Mouse (Mus musculus) fibroblast of lung, adult 2 months (primary cell): ENCODE data around the gene Ptpn18.

Experiments
- DNase-seq: peaks from one replicate; pipeline ENCODE4 v3.0.0-alpha.2; 2011; ENCODE audit warnings: low read depth

Ptpn18 gene

GRCm38 (mm10) chr1:34465445-34465844, 5.9 kb downstream of the Ptpn18 start:
- DNase-seq, result no peak

DNA sequence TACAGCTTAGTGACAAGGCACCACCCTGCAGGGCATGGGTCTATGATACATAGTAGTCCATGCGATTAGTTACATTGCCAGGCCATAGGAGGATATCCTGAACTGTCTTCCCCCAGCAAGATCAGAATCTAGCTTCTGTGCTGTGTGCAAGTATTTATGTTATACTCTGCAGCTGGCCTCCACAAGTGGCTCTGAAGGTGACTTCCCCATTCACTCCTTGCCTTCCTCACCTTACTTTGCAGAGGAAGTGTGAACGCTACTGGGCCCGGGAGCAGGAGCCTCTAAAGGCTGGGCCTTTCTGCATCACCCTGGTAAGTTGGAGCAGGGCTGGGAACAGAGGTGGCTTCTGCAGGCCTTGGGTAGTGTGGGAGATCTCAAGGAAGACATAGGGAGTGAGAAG, 8.5 kb downstream of the Ptpn18 start:
- no peak for DNase-seq

DNA sequence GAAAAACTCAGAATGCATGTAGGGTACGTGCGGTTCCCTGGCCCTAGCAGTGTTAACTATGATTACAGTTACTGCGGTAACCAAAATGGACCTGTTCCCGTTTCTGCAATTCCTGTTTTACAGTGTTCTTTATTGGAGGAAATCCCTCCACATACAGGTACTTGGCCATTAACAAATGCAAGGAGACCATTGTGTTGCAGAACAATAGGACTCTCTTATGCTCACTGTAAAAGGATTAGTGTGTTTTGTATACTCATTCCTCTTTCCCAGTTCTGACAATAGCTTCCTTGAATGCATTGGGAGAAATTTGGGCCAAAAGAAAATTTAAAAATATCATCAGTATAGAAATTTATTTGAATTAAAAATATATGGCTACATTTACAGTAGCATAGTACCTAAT, 8.9 kb downstream of the Ptpn18 start:
- no peak for DNase-seq

GRCm38 (mm10) chr1:34469801-34470200, 10.2 kb downstream of the Ptpn18 start:
- DNase-seq, result no peak

DNA sequence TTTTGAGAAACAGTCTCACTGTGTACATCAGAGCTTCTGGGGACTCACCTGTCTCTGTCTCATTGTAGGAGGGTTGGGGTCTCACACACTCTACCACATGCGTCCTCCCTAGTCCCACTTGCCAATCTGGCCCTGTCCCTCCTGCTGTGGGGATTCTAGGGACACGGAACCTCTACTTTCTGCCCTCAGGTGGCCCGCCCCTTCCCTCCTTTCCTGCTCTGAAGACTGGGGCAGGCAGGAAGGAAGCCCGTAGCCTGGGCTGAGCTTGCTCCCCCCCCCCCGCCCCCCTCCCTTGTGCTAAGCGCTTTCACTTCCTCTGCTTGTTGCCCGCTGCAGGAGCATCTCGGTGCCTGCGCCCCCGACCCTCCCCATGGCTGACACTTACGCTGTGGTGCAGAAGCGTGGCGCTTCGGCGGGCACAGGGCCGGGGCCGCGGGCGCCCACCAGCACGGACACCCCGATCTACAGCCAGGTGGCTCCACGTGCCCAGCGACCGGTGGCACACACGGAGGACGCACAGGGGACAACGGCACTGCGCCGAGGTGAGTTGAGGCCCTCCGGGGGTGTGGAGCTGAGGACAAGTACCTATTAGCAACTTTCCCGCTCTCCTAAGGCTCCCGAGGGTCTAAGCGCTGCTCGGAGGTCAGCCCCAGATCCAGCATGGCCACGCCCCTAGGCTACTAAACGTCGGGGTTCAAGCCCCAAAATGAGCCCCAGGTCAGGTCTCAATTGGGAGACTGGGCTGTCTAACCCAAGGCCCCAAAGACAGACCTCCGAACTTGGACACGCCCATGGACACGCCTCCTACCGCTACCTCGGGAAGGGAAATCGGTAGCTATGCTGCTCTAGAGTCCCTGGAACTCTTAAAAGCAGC, 13.1 kb downstream of the Ptpn18 start:
- no peak for DNase-seq

- DNase-seq, result no peak
Measured at GRCm38 (mm10) chr1:34478891-34479655, 19.5 kb downstream of the Ptpn18 start.

GRCm38 (mm10) chr1:34480801-34481200, 21.2 kb downstream of the Ptpn18 start:
- no peak for DNase-seq

DNA sequence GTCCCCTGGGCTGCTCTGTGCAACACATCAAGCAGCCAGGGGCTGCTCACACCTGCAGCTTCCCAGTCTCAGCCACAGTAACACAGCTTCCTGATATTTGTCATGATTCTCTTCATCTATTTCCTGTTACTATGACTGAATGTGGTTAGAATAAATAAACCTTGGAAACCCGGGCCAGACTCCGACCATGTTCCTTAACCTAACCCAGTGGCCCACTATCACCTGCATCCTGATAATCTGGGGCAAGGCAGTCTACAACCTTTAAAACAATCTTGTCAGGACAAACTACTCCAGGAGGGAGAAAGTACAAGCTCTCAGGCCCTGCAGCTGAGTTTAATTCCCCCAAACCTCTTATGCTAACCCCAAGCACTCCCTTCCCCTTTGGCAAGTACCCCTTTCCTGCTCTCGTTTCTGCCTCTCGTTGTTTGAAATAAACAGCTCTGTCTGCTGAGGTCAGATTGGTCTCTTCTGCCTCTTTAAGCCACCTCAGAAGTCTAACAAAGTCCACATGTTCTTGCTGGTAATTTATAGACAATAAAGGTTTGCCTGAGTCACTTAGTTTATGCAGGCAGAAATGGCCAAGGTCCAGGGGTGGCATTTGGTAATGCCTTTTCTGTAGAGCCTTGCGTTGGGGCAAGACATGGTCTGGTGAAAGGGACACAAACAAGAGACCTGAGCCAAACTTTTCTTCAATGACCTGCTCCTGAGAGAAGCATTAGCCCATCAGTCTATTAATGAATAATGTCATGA, 22.5 kb downstream of the Ptpn18 start:
- DNase-seq, result no peak

DNA sequence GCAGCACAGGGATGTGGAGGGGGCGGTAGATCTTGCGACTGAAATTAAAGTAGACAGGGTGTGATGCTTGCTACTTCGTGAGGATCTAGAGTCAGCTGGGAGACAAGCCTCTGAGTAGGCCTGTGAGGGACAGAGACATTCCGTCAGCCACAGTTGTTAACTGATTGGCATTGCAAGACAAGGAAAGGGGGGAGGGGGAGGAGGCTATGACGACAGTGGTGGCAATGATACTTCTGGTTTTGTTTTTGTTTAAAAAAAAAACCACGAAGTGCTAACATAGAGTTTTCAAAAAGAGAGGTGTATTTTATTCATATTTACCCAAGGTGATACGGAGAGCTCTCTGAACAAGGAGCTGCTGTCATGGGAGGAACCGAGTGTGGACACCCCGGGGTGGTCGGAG, 24.9 kb downstream of the Ptpn18 start:
- DNase-seq, result no peak

DNA sequence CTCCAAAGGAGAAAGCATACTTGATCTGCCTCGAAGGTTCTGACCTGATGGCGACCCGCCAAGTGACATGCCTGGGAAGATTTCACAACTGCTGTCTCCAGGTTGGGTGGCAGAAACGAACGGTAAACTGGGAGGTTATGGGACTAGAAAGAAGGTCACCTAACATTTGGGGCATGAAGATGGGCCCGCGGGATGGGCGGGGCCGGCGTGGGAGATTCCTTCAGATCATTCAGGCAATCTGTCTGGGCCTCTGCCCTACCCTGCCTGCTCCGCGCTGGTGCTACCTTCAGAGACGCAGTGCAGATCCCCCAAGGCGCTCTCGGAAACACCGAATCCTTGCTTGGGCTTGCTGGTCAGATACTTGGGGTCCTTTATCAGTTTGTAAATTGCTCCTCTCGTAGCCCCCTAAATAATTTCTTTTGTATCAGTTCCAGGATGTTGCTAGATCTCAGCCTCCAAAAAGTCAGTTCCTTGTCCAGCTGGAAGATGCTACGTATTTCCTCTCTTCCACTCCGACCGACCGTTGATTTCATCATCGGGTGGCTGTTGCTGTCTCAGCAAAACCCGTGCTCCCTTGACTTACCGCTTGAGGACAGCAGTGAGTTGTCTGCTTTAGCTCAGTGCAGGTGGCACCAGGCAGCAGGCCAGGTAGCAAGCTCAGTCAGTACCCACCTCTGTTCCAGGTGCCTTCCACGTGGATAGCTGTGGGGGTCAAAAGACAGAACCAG, 26.1 kb downstream of the Ptpn18 start:
- DNase-seq, result no peak

GRCm38 (mm10) chr1:34487383-34487782, 27.8 kb downstream of the Ptpn18 start:
- no peak for DNase-seq

DNA sequence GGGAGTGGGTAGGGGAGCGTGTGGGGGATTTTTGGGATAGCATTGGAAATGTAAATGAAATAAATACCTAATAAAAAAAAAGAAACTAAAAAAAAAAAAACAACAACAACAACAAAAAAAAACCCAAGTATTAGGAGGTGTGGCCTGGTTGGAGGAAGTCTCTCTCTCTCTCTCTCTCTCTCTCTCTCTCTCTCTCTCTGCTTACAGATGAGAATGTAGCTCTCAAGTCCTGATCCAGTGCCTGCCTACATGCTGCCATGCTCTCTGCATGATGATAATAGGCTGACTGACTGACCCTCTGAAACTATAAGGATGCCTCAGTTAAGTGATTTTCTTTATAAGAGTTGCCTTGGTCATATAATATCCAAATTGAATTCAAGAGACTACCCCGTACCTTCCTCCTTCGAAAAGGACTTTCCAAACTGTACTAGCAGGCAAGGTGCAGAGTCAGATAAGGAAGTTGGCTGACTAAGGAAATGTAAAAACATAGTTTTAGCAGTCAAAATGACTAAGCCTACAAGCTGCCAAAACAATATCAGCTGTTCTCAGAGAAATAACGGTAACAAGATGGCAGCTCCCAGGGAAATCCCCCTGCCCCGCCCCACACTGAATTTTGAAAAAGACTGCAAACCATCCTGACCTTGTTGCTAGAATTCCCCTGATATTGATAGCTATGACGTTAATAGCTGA, 30.4 kb downstream of the Ptpn18 start:
- DNase-seq, result no peak

- no peak for DNase-seq
Measured at GRCm38 (mm10) chr1:34491480-34491879, 31.9 kb downstream of the Ptpn18 start.

- peak; percentile 9 for DNase-seq
Measured at GRCm38 (mm10) chr1:34502991-34503390, 43.4 kb downstream of the Ptpn18 start.

DNA sequence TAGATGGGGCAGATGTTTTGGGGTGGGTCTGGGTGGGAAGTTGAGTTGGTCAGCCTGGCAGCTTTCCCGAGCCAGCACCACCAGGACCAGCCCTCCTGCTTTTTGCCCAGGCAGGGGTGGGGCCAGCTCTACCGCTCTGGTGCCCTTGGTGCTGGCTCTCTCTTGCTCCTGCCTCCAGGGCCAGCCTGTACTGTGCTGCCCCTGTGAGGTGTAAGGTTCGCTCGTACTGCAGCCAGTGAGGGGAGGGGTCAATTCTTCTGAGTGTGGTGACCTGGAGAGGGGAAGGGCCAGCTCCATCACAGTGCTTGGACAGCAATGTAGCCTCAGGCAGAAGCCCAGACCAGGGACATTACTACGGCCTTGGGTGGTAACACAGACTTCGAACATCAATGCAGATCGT, 45.7 kb downstream of the Ptpn18 start:
- DNase-seq, result no peak

- DNase-seq, result no peak
Measured at GRCm38 (mm10) chr1:34505970-34506551, 46.5 kb downstream of the Ptpn18 start.

DNA sequence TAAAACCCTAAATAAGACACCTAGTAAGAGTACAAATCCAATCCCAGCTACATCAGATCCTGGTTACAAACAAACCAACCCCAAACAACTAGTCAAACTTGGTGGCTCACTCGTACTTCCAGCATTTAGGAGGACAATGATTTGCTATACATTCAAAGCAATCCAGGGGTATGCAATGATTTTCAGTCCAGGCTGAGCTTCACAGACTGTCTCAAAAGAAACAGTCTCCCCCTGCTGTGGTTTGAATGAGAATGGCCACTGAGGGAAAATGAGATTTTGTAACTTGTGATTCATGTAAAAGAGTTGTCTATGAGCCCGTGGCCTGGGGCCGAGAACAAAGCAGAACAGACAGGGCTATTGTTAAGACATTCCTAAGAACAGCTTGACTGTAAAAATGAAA, 48.4 kb downstream of the Ptpn18 start:
- DNase-seq, result no peak

GRCm38 (mm10) chr1:34510575-34510981, 51.0 kb downstream of the Ptpn18 start:
- DNase-seq, result no peak

GRCm38 (mm10) chr1:34511027-34511426, 51.5 kb downstream of the Ptpn18 start:
- DNase-seq, result no peak

GRCm38 (mm10) chr1:34513068-34513467, 53.5 kb downstream of the Ptpn18 start:
- DNase-seq, result no peak

DNA sequence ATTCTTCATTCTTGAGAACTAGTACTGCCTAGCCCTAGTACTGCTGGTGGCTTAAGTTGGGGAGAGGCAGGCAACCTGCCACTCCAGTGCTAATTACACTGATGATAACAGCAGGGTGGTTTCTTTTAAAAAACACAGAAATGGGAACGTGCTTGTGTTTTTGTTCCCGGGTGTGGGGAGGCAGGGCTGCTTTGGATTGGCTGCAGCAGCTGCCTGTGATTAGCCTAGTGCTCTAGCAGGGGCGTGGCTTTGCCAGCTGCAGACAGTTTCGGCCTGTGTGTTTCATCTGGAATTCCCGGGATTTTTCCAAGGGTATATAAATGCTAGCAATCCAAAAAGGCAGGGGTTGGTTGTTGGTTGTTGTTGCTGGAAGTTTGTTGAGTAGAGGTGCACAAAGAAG, 57.0 kb downstream of the Ptpn18 start:
- no peak for DNase-seq
